Mouse (Mus musculus) left cerebral cortex, adult 11 months (tissue): ENCODE data around the gene Eaf2.
A peak's percentile ranks its signal among the peaks of the same experiment; 100 is the strongest.
"Not testable (repeated sequence)": the region's sequence is repeated elsewhere in the genome, so short reads cannot be mapped to it uniquely, and the experiment has no call there.

ENCODE experiments used
- DNase-seq: peaks from one replicate; pipeline ENCODE4 v3.0.0; 2022; ENCODE audit warnings: low spot score

Eaf2 gene

DNA sequence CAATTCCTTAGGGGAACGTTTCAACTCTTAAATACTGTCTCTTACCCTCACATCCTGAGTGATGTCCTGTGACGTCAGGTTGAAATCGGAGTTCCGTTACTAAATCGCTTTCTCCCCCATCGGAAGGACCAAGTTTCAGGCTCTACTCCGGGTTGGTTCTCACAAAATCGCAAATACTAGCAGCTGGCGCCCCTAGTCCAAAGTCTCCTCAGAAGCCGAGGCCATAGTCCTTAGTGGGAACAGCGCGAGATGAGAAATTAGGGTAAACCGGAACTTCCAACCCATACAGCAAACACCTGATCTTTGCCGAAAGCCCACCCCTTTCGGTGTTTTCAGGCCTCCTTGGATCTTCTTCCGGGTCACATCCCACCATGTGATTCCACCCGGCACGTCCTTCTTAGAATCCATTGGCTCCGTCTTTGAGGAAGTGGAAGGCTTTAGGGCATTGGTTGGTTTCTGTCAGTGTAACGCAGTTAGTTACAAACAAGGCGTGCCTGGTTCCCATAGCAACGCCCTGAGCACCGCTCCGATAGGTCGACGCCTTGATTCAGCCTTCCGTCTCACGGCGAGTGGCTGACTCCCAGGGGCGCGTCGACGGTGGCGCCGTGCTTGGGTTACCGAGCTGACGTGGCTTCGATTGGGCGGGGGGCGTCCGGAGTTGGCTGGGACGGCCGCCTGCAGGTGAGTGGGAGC is at the start of gene Eaf2, which contains the start of gene Golgb1:
Eaf2 (minus strand) TSS at position 421 of the 693 bp plus-strand sequence.
Golgb1 (plus strand) TSS at position 558 of the 693 bp plus-strand sequence.
- DNase-seq, result peak; percentile 99

DNA sequence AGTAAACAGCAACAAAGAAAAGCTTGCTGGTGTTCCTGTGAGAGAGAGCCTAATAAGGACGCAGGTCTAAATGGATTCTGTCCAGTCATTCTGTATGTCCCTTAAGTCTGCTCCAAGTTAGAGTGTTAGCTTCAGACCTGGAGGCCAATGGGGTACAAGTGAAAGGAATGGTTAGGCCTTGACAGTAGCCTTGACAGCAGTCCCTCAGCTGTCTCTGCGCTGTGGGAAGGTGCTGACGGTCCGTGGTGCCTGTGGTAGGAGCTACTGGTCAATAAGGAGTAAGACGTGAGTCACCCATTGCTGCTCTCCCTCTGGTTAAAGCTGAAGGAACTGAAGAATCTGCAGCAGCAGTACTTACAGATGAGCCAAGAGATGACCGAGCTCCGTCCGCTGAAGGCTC is 49.5 kb upstream of the Eaf2 start:
- no peak for DNase-seq

DNA sequence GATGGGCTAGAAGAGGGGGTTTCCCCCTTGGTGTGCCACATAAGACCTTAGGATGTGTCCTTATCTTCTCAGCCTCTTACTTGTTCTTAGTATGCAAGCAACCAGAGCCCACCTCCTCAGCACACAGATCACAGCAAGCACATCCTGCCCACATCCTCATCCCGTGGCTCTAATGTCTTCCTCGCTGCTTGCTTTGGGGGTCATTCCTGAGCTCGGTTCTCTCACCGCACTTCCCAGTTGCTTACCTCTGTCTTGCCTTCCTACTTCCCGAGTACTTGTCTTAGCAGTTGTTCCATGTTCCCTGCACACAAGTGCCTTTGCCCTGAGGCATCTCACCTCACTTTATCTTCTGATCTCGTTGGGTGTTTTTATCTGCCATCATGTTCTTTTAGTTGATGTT is 47.2 kb upstream of the Eaf2 start:
- no peak for DNase-seq

DNA sequence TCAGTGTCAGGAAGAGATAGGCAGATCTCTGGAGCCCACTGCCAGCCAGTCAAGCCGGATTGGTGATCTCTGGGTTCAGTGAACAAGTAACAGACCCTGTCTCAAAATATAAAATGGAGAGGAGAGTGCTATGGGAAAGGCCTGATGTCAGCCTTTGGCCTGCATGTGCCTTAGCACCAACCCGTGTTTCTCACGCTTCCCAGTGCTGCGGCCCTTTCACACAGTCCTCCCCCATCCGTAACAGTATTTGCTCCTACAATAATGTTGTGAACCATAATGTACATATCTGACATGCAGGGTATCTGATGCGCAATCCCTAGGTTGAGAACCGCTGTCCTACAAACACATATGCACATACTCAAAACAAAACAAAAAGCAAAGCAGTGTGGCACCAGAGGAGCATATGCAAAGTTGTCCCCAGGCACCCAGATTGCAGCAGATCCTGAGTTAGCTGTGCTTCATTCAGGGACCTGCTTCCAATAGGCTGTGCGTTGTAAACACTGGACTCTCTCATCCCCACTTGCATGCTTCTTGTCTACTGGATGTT is 46.3 kb upstream of the Eaf2 start:
- DNase-seq, result no peak

DNA sequence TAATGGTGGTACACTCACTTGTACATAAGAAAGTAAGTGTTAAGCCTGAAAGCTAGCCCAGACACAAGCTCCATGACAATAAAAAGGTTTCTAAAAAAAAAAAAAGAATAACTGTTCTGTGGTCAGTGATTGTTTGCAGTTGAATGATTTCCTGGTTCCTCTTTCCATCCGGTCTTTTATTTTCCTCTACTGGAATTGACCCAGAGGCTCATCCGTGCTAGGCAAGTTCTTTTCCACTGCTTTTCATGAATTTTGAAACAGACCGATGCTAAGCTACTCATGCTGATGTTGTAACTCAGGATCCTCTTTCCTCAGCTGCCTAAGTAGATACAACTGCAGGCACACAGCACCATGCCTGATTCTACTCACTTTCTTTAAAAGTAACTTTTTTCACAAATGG is 45.6 kb upstream of the Eaf2 start:
- no peak for DNase-seq

DNA sequence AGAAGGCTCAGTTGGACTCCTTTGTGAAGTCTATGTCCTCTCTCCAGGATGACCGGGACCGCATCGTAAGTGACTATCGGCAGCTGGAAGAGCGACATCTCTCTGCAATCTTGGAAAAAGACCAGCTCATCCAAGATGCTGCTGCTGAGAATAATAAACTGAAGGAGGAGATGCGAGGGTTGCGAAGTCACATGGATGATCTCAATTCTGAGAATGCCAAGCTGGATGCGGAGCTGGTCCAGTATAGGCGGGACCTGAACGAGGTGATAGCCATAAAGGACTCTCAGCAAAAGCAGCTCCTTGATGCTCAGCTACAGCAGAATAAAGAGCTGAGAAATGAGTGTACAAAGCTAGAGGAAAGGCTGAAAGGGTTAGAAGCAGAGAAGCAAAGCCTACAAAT is 43.7 kb upstream of the Eaf2 start:
- no peak for DNase-seq

DNA sequence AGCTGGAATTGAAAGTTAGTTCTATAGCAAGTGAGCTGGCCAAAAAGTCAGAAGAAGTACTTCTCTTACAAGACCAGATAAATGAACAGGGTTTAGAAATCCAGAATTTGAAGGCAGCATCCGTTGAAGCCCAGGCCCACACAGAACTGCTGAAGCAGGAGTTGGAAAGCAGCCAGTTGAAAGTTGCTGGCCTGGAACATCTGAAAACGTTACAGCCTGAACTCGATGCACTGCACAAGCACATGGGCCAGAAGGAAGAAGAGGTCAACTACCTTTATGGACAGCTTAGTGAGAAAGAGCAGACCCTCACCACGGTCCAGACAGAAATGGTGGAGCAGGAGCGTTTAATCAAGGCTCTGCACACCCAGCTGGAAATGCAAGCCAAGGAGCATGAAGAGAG is 39.4 kb upstream of the Eaf2 start:
- DNase-seq, result no peak

DNA sequence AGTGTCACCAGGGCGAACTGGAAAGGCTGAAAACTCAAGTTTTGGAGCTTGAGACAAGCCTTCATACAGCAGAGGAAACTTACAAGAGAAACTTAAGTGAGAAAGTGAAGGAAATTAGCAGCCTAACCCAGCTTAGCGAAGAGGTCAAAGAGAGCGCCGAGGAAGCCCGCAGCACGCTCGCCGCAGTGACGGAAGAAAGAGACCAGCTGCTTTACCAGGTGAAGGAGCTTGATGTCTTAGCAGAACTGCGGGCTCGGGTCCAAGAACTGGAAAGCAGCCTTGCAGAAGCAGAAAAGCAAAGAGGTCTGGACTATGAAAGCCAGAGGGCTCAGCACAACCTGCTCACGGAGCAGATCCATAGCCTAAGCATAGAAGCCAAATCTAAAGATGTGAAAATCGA is 37.5 kb upstream of the Eaf2 start:
- no peak for DNase-seq

DNA sequence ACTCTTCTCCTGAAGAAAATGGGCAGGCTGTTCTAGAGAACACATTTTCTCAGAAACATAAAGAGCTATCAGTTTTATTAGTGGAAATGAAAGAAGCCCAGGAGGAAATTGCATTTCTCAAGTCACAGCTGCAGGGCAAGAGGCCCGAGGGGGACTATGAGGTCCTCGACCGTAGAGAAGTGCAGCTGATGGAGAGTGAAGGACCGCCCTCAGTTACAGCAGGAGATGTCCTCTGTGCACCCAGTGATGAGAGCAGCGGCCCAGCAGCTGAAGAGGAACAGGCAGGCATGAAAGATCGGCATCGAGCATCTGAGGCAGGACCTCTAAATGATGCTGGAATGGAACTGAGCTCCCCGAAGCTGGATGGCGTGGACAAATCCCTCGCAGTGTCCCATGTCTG is 37.1 kb upstream of the Eaf2 start:
- no peak for DNase-seq

DNA sequence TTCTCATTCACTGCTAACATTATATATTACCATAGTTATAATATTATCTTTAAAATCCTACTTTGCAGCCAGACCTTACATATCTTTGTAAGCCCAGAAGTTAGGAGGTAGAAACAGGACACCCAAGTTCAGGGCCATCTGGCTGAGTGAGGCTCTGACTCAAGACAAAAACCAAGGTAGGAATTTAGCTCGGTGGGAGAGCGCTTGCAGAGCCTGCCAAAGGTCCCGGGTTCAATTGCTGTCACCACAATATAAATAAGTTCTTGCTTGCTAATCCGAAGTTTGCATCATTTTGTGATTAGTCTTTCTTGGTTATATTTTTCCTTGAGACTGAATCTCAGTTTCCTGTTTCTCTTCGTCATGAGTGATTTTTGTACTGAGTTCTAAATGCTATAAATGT is 28.4 kb upstream of the Eaf2 start:
- no peak for DNase-seq

DNA sequence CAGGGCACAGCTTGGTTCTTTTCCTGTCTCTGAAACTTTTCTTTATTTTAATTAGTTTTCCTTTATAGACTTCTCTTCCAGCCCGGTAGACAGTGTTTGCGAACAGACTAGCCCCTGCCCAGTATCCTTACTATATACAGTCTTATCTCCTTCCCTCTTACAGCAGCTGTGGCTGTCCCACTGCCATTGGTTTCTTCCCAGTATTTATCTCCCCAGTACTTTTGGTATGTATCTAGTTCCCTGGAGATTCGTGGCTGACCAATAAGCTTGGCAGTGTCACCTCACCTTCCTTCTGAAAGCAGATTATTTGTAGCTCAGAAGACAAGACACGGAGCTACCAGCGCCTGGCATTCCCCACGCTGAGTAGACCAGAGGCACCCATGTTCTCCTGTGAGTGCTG is 21.9 kb upstream of the Eaf2 start:
- DNase-seq, result no peak

DNA sequence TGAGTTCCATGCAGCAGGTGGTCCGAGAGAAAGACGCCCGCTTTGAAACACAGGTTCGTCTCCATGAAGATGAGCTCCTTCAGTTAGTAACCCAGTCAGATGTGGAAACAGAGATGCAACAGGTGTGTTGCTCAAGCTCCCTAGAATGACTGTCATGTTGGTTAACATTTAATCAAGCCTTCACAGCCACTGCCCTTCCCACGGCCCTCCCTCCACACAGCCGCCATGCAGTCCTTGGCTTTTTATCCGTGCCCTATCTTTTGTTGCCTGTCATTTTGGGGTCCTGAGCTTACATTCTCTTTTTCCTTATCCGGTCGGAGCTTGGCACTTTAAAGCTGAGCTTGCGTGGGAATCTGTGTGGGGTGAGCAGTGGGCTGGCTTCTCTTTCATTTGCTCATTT is 18.5 kb upstream of the Eaf2 start:
- no peak for DNase-seq

DNA sequence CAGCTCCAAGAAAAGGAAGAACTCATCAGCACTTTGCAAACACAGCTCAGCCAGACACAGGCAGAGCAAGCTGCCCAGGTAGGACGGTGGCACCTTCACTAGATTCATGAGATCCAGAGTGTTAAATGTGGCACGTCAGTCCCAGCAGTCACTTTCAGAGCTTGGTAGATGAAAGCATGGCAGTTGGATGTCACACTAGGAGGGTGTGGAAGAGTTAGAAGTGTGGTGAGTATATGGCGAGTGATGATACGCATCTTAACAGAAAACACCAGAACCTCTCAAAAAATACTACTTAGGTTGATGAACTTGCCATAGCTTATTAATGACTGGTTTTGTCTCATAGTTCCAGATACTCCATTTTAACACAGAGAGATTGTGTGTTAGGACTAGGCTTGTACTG is 16.6 kb upstream of the Eaf2 start:
- DNase-seq, result no peak

DNA sequence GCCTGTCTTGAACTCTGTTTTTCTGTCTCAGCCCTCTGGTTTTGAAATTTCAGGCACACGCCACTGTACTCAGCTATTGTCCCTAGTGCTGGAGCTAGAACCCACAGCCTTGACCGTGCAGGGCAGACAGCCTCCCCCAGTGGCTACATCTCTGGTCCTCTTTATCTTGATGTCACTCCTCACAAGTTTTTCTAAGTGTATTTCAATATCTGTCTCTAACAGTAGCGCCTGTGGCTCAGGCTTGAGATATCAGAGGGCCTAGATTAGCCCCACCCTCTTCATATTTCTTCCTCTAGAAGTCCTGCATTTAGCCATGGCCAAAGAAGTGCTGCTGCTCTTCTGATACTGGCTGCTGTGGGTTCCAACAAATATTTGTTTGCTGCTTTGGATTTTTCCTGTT is 15.8 kb upstream of the Eaf2 start:
- no peak for DNase-seq

DNA sequence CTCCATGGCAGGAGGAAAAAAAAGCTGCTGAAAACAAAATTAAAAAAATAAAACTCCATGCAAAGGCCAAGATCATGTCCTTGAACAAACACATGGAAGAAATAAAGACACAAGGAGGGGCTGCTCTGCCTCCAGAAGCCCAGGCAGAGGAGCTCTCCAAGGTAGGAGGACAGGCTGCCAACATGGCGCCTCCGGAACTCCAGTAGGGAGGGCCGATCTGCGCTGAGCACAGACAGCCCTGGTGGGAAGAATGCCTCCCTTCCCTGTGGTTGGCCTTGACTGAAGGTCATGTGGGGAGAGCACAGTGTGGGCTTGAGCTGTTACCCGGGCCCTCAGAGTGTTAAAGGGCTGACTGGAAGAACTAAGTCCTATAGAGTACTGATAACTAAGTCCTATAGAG is 12.7 kb upstream of the Eaf2 start:
- no peak for DNase-seq

DNA sequence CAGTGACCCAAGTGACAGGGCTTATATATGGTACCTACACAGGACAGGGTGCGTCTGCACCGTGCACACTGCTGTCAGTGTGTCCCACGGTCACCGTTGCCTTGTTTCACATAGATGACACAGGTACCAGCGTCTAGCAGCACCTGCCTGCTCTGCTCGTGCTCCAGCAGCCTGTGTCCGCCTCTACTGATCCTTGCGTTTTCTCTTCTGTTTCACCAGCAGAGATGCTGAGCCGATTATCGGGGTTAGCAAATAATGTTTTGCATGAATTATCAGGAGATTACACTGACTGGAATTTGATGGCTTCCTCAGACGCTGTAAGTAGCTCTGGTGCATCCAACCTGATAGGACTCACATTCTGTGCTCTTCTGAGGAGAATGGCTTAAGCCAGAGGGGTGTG is 11.1 kb upstream of the Eaf2 start:
- no peak for DNase-seq

DNA sequence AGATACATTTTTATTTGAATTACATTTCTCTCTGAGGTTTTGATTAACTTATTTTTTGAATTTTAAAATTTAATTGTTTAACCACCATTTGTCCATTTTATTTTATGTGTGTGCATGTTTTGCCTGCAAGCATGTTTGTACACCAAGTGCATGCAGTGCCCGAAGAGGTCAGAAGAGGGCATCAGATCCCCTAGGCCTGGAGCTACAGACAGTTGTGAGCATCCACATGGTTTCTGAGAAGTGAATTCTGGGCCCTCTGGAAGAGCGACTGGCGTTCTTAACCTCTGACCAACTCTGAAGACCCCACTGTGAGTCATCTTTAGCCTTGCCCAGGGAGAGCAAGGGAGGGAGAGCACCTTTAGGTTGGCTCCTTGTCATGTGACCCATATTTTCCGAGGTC is 10.1 kb upstream of the Eaf2 start:
- DNase-seq, result no peak

DNA sequence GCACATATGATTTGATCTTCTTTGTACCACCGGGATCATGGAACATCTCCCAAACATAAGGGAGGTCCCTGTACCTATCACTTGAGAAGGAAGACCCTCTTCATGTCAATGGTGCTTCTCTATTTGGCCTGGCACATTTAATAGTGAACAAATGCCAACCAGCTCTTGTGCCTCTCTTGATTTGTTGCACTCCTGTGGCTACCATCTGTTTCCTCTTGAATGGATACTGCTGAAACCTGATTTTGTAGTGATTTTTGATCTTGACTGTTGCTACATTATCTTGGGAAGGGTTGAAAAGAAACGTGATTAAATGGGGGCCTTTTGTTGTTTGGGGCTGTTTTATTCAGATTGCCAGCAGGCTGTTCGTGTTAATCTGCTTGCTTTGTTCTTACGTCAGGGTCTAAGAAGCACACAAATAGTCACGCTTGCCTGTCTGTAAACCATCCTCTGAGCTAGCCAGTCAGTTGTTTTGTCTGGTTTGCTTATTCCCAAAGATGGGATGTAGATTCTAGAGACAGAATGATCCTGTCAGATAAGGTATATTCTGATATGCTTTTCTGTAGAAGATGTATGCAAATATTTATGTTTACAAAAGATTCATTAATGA is 8.0 kb upstream of the Eaf2 start:
- DNase-seq, result no peak

DNA sequence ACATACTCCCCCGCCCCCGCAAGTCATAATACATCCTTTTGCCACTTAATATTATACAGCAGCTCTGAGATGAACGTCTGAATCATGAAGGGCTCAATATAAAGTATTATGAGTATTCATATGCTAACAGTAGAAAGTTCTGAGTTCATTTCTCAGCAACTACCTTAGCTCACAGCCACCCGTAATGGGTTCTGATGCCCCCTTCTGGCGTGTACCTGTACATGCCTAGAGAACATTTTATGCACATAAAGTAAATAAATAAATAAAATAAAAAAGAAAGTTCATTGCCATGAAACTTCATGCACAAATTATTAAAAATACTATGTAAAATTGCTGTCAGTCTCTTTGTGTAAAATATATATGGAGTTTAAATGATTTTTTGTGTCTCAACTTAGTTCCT is 2.5 kb upstream of the Eaf2 start:
- no peak for DNase-seq

DNA sequence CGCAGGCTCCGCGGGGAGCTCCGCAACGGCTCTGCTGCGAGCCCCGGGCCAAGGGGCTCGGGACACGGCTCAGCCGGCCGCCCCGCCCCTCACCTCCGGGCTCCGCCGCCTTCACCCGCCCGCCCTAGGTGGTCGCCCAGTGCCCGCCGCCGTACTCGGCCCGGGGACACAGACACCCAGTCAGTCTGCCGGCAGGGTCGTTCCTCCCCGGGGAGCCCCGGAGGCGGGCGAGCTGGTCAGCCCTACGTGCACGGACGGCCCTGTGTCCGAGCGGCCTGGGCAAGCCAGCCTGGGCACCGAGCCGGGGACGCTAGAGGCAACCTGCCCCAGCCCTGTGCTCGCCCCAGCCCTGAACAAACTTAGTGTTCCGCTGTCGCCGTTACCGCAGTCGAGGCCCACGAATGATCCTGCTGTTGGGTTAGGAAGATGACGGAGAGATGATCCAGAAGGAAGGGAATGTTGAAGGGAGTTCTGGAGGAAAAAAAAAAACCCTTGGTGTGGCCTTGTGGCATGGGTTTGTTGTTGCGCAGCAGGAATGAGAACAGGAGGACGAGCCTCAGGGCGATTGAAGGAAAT is 561 bp upstream of the Eaf2 start:
- no peak for DNase-seq

DNA sequence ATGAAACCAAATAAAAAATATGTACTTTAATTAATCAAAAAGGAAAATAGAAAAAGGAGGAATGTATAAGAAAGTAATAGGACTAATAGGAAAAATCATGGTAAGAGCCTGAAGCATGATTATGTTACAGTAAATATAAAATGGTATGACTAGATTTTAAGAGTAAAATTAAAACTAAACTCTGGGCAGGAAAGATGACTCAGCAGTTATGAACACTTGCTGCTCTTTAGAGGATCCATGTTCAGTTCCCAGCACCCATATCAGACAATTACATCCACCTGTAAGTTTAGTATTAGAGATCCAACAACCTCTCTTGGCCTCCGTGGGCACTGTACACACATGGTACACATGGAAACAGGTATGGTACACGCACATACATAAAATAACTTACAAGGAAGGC is 5.4 kb downstream of the Eaf2 start:
- DNase-seq, result no peak

DNA sequence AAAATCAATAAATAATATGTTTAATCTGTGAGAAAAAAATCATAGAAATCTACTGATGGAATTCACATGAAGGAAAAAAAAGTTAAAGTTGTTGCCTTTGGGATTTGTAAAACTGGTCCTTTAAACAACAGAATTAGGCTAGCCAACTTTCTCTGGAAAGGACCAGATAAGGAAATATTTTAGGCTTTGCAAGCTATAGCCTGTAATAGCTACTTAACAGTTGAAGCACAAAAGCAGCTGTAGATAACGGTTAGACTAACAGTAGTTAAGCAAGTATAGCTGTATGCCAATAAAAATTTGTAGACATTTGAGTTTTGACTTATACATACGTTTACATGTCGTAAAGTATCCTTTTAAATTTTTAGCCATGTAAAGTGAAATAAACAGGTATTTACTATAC is 11.2 kb downstream of the Eaf2 start:
- no peak for DNase-seq

DNA sequence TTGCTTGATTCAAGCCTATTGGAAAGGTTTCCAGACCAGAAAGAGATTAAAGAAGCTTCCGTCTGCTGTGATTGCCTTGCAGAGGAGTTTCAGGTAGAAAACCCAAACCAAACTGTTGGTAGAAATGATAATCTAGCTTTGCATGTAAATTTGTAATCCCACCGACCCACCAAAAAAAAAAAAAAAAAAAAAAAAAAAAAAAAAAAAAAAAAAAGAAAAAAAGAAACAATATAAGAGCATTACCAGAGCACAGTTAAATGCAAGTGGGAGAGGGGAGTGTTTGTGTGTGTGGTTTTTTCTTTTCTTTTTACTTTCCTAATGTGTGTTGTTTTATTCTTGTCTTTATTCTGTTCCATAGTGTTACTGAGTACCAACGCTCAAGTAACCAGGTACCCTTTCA is 23.6 kb downstream of the Eaf2 start:
- no peak for DNase-seq

DNA sequence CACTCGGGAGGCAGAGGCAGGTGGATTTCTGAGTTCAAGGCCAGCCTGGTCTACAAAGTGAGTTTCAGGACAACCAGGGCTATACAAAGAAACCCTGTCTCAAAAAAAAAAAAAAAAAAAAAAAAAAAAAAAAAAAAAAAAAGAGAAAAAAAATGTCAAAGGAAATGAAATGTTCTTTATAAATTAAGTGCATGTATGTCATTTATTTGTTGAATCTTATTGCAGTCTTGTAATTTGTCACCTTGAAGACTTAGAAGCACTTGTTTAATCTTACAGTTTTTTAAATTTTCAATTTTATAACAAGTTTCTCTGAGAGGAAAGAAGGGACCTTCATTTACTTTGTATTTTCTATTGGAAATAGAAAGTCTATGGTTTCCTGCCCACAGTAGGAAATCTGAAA is 27.9 kb downstream of the Eaf2 start:
- not testable (repeated sequence) for DNase-seq
